Mouse (Mus musculus): ENCODE measurements around the gene Pigp. TPM values are rescaled to one million over a fixed set of nuclear protein-coding genes. Genes with fewer than 3 reads are reported as not detected.
"Not testable (repeated sequence)": the region's sequence is repeated elsewhere in the genome, so short reads cannot be mapped to it uniquely, and the experiment has no call there.

The Pigp gene
- polyA plus RNA-seq, 1 experiment: 37.7 TPM

- DNase-seq: peak; percentile 59
- Histone ChIP-seq H3K27me3 (replicated peaks; ENCODE audit: control insufficient read depth, insufficient read depth, low read length) (no peaks in the 10 kb centered on the region), H3K4me3 (ENCODE audit: insufficient read depth, low read depth, low read length) (no peak overlapping the region), H3K36me3 (ENCODE audit: control insufficient read depth, insufficient read depth, low read length) (no peaks in the 10 kb centered on the region), H3K27ac (ENCODE audit: insufficient read depth, low read depth, low read length) (no peak overlapping the region), H3K4me1 (ENCODE audit: control insufficient read depth, insufficient read depth, low read length) (no peaks in the 10 kb centered on the region; the same call in 1 of the 2 replicates)
- TF ChIP-seq CTCF (conservative IDR thresholded peaks at IDR 0.05; ENCODE audit: insufficient read depth, insufficient read length, low read depth, low read length): no peak
- no peak for TF ChIP-seq POLR2A (IDR thresholded peaks at IDR 0.05; ENCODE audit: low read depth, low read length)
- WGBS: 43% methylated on average over 11 of the region's 11 CpGs
Measured at GRCm38 (mm10) chr16:94349588-94350286, 21.9 kb downstream of the Pigp start.

DNA sequence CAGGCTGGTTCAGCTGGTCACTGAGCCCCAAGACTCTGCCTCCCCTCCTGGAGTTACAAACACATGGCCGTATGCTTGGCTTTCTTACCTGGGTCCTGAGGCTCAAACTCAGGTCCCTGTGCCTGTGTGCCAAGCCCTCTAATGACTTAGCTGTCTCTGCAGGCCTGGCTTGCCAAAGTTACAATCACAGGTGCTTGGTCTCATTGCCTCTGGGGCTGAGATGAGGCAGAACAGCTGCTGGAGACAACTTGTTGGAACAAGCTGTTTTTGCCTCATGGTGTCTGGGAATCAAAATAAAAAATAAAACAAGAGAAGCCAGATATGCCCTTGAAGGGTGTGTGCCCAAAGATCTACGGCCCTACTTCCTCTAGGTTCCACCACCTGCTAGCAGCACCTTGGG is 22.9 kb downstream of the Pigp start:
- no peak for TF ChIP-seq CTCF (conservative IDR thresholded peaks at IDR 0.05; ENCODE audit: insufficient read depth, insufficient read length, low read depth, low read length)
- no peak for TF ChIP-seq POLR2A (IDR thresholded peaks at IDR 0.05; ENCODE audit: low read depth, low read length)

DNA sequence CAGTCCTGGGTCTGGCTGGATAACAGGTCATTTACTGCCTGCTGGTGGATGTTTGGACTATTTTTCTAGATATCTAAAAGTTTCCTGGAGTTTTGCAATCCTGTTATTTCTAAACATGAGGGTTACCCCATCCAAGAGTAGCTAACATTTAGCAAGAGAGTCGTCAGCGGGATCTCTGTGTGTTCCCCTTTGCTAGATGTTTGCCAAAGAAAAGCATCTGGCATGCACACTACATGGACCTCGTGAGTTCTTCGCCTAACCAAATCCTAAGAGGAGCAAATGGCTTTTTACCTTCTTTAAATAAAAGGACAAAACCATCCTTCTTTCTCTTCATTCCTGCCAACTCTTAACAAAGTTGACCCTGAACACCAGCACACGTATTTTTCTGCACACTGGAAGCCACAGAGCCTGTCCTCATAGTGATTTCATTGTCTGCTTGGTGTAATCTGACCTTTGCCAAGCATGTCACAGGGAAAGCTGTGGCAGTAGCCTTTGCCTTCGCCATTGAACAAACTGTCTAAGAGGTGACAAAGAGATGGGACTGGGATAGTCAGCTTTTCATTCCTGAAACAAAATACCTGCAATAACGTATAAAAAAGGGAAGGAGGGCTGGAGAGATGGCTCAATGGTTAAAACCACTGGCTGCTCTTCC is 24.4 kb downstream of the Pigp start:
- Histone ChIP-seq H3K27ac (ENCODE audit: insufficient read depth, low read depth, low read length) (no peak overlapping the region), H3K36me3 (ENCODE audit: control insufficient read depth, insufficient read depth, low read length) (no peaks in the 10 kb centered on the region), H3K4me3 (ENCODE audit: insufficient read depth, low read depth, low read length) (no peak overlapping the region), H3K27me3 (replicated peaks; ENCODE audit: control insufficient read depth, insufficient read depth, low read length) (no peaks in the 10 kb centered on the region), H3K4me1 (ENCODE audit: control insufficient read depth, insufficient read depth, low read length) (no peaks in the 10 kb centered on the region; the same call in 1 of the 2 replicates)
- 84% methylated on average over 7 of the region's 7 CpGs for WGBS
- no peak for TF ChIP-seq POLR2A (IDR thresholded peaks at IDR 0.05; ENCODE audit: low read depth, low read length)
- no peak for TF ChIP-seq CTCF (conservative IDR thresholded peaks at IDR 0.05; ENCODE audit: insufficient read depth, insufficient read length, low read depth, low read length)
- DNase-seq: no peak

More for the DNA sequence above, 22.9 kb downstream of the Pigp start:
- H3K27me3 ChIP-seq (replicated peaks; ENCODE audit: control insufficient read depth, insufficient read depth, low read length): no peaks in the 10 kb centered on the region
- WGBS: 91% methylated on average over 2 of the region's 2 CpGs
- H3K36me3 ChIP-seq (ENCODE audit: control insufficient read depth, insufficient read depth, low read length): no peaks in the 10 kb centered on the region
- H3K27ac ChIP-seq (ENCODE audit: insufficient read depth, low read depth, low read length): no peak overlapping the region
- H3K4me3 ChIP-seq (ENCODE audit: insufficient read depth, low read depth, low read length): no peak overlapping the region
- DNase-seq: no peak
- H3K4me1 ChIP-seq (ENCODE audit: control insufficient read depth, insufficient read depth, low read length): no peaks in the 10 kb centered on the region; the same call in 1 of the 2 replicates

DNA sequence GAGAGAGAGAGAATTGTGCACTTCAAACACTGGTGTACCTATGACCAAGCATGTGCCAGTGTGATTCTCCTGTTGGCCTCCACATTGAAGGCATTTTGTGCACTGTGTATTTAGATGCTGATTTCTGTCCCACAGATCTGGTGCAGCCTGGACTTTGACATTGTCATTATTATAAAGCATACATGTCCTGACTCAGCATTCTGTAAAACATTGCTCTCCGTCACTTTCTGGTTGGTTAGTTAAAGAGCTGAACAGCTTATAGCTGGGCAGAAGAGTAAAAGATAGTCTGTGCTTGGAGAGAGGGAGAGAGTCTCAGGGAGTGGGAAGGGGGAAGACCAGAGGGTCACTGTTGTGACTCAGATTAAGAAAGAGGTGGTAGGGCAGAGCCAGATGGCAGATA is 25.9 kb downstream of the Pigp start:
- WGBS: 75% methylated on average over 1 of the region's 1 CpGs
- H3K4me1 ChIP-seq (ENCODE audit: control insufficient read depth, insufficient read depth, low read length): no peaks in the 10 kb centered on the region; the same call in 1 of the 2 replicates
- TF ChIP-seq POLR2A (IDR thresholded peaks at IDR 0.05; ENCODE audit: low read depth, low read length) (no peak), CTCF (conservative IDR thresholded peaks at IDR 0.05; ENCODE audit: insufficient read depth, insufficient read length, low read depth, low read length) (no peak)

GRCm38 (mm10) chr16:94339164-94340160 is 32.2 kb downstream of the Pigp start:
- not testable (repeated sequence) for H3K27me3 ChIP-seq (replicated peaks; ENCODE audit: control insufficient read depth, insufficient read depth, low read length); H3K36me3 ChIP-seq (ENCODE audit: control insufficient read depth, insufficient read depth, low read length); H3K4me1 ChIP-seq (ENCODE audit: control insufficient read depth, insufficient read depth, low read length); DNase-seq; H3K27ac ChIP-seq (ENCODE audit: insufficient read depth, low read depth, low read length); H3K4me3 ChIP-seq (ENCODE audit: insufficient read depth, low read depth, low read length)
- 94% methylated on average over 21 of the region's 22 CpGs for WGBS

More for the DNA sequence above, 25.9 kb downstream of the Pigp start:
- H3K27ac ChIP-seq (ENCODE audit: insufficient read depth, low read depth, low read length): no peak overlapping the region
- no peak for DNase-seq
- no peak overlapping the region for H3K4me3 ChIP-seq (ENCODE audit: insufficient read depth, low read depth, low read length)
- H3K36me3 ChIP-seq (ENCODE audit: control insufficient read depth, insufficient read depth, low read length): no peaks in the 10 kb centered on the region
- no peaks in the 10 kb centered on the region for H3K27me3 ChIP-seq (replicated peaks; ENCODE audit: control insufficient read depth, insufficient read depth, low read length)

DNA sequence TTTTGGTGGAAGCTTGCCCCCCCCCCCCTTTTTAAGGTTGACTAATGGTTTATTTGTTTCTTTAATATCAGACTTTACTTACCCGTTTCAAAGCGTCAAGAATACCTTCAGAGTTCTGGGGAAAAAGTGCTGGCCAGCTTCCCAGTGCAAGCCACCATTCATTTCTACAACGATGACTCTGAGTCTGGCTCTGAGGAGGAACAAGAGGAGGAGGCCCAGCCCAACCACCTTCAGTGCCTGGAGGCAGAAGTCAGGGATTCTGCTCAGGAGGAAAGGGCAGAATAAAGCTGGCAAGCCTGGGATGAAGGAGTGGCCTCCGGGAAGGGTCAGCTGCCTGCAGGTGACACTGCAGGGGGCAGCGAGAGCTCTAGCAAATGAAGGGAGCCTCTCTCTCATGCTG is 36.0 kb downstream of the Pigp start:
- H3K27ac ChIP-seq (ENCODE audit: insufficient read depth, low read depth, low read length): no peak overlapping the region

More for the DNA sequence above, 36.0 kb downstream of the Pigp start:
- no peaks in the 10 kb centered on the region for H3K36me3 ChIP-seq (ENCODE audit: control insufficient read depth, insufficient read depth, low read length)
- no peak overlapping the region for H3K4me3 ChIP-seq (ENCODE audit: insufficient read depth, low read depth, low read length)
- no peaks in the 10 kb centered on the region for H3K4me1 ChIP-seq (ENCODE audit: control insufficient read depth, insufficient read depth, low read length)
- no peak for DNase-seq
- TF ChIP-seq POLR2A (IDR thresholded peaks at IDR 0.05; ENCODE audit: low read depth, low read length) (no peak), CTCF (conservative IDR thresholded peaks at IDR 0.05; ENCODE audit: insufficient read depth, insufficient read length, low read depth, low read length) (no peak)
- WGBS: 53% methylated on average over 5 of the region's 5 CpGs
- no peaks in the 10 kb centered on the region for H3K27me3 ChIP-seq (replicated peaks; ENCODE audit: control insufficient read depth, insufficient read depth, low read length)
